In genomic region chr4:136470347-136471071, GRCm38 (mm10) we compare ENCODE assay signal across 8 mouse cellular contexts. TPM values are rescaled to one million over a fixed set of nuclear protein-coding genes. Genes with fewer than 3 reads are reported as not detected.
A peak's percentile ranks its signal among the peaks of the same experiment; 100 is the strongest.
DNase-seq lines count a peak whose midpoint lies in the region; ATAC-seq and TF ChIP-seq lines count a peak whose summit lies in the region.

No protein-coding gene starts in this region.

- H3K9ac ChIP-seq in limb, embryonic 14.5 days (ENCODE audit: low read depth, low read length, severe bottlenecking): peak overlapping the region; percentile 89
- peak overlapping the region; percentile 87 for H3K9ac ChIP-seq in midbrain, embryonic 14.5 days (replicated peaks; ENCODE audit: low read length)

- H3K4me2 ChIP-seq in limb, embryonic 14.5 days (replicated peaks; ENCODE audit: low read depth, low read length, severe bottlenecking): peak overlapping the region; percentile 63
- peak overlapping the region; percentile 53 for H3K4me2 ChIP-seq in midbrain, embryonic 14.5 days (ENCODE audit: low read length)

- no peaks in the 10 kb centered on the region for H3K9me3 ChIP-seq in limb, embryonic 14.5 days (ENCODE audit: control insufficient read depth, low read length)
- no peaks in the 10 kb centered on the region for H3K9me3 ChIP-seq in midbrain, embryonic 14.5 days (ENCODE audit: control insufficient read depth, low read length)

- no peaks in the 10 kb centered on the region for H3K36me3 ChIP-seq in limb, embryonic 14.5 days (ENCODE audit: control insufficient read depth, insufficient read depth, low read length)
- no peaks in the 10 kb centered on the region for H3K36me3 ChIP-seq in midbrain, embryonic 14.5 days (ENCODE audit: control insufficient read depth, insufficient read depth, low read length)

- peak overlapping the region; percentile 93 for H3K27ac ChIP-seq in limb, embryonic 14.5 days (replicated peaks; ENCODE audit: low read depth, low read length)
- peak overlapping the region; percentile 94 for H3K27ac ChIP-seq in midbrain, embryonic 14.5 days (replicated peaks; ENCODE audit: low read depth, low read length)

- H3K4me3 ChIP-seq in limb, embryonic 14.5 days (replicated peaks; ENCODE audit: low read length): peak overlapping the region; percentile 93
- peak overlapping the region; percentile 85 for H3K4me3 ChIP-seq in midbrain, embryonic 14.5 days (replicated peaks; ENCODE audit: low read depth, low read length)

- no peak for TF ChIP-seq POLR2A in limb, embryonic 14.5 days (IDR thresholded peaks at IDR 0.05; ENCODE audit: borderline replicate concordance, extremely low read depth, insufficient read depth, insufficient read length)

- DNase-seq in ovary, postnatal 10 days (ENCODE audit: low spot score): peak; percentile 49
- no peak for DNase-seq in ovary, adult 18-20 months (ENCODE audit: low spot score)
- peak; percentile 67 to 68 for DNase-seq in cerebellum, postnatal 10 days
- DNase-seq in gastrocnemius, postnatal 14 days: peak; percentile 55
- DNase-seq in limb, embryonic 14.5 days (ENCODE audit: low spot score): peak; percentile 41
- DNase-seq in midbrain, embryonic 14.5 days: peak; percentile 70
- peak; percentile 75 for DNase-seq in testis, postnatal 10 days (ENCODE audit: low spot score)

- WGBS in limb, embryonic 14.5 days: under 1% methylated on average over 34 of the region's 58 CpGs
- WGBS in midbrain, embryonic 14.5 days: under 1% methylated on average over 58 of the region's 58 CpGs

- no peaks in the 10 kb centered on the region for H3K27me3 ChIP-seq in limb, embryonic 14.5 days (ENCODE audit: control insufficient read depth, insufficient read depth, low read length)
- H3K27me3 ChIP-seq in midbrain, embryonic 14.5 days (ENCODE audit: control insufficient read depth, insufficient read depth, low read length): no peaks in the 10 kb centered on the region

- peaks cover 23% of the 10 kb centered on the region for H3K4me1 ChIP-seq in limb, embryonic 14.5 days (ENCODE audit: control insufficient read depth, insufficient read depth, low read length)
- H3K4me1 ChIP-seq in midbrain, embryonic 14.5 days (ENCODE audit: control insufficient read depth, insufficient read depth, low read length): peaks cover 19% of the 10 kb centered on the region

- peak; percentile 13 for ATAC-seq in inflammation-experienced regulatory T-cells, adult 6 months
- peak; percentile 42 for ATAC-seq in limb, embryonic 14.5 days (ENCODE audit: low FRiP score, low read depth)
- peak; percentile 53; the same call in 1 of the 2 replicates for ATAC-seq in midbrain, embryonic 14.5 days (ENCODE audit: low FRiP score, low TSS enrichment)

- intact Hi-C loops in gastrocnemius, postnatal 14 days (cut with DNase I; ENCODE audit: low total_unique reads): no loop called here

RNA-seq across cellular contexts. Expression of gene Luzp1, which starts 0.9 kb away (rescaled TPM):
- 10 to 100 TPM; 17.4 to 20.6 TPM for total RNA-seq in gastrocnemius, postnatal 14 days (2021)
- 10 to 100 TPM in 1 of 3 experiments, 1 to 10 TPM in 2; 4.9 to 10.9 (median 5.6) TPM for polyA plus RNA-seq in inflammation-experienced regulatory T-cells, adult 6 months (2017; shearing (Covaris generic))
- polyA plus RNA-seq in limb, embryonic 14.5 days (2012; rRNA removed): 20.1 and 21.8 TPM in 2 replicates
- 112 and 119 TPM in 2 replicates for polyA plus RNA-seq in limb, embryonic 14.5 days (2014; fragmentation: Nextera tagmentation; extraction: Ambion mirVana)
- 40.1 and 40.2 TPM in 2 replicates for polyA plus RNA-seq in midbrain, embryonic 14.5 days (2014; fragmentation: Nextera tagmentation; extraction: Ambion mirVana)

RNA-seq across cellular contexts. Expression of gene 6030445D17Rik, which starts 8.5 kb away (rescaled TPM):
- under 1 TPM in 1 of 2 experiments, not detected in 1; 0.16 TPM for total RNA-seq in gastrocnemius, postnatal 14 days (2021)
- under 1 TPM in 1 of 3 experiments, not detected in 2; 0.19 TPM for polyA plus RNA-seq in inflammation-experienced regulatory T-cells, adult 6 months (2017; shearing (Covaris generic))
- polyA plus RNA-seq in limb, embryonic 14.5 days (2012; rRNA removed): 0.27 and 0.38 TPM in 2 replicates
- polyA plus RNA-seq in limb, embryonic 14.5 days (2014; fragmentation: Nextera tagmentation; extraction: Ambion mirVana): 0.26 and 0.48 TPM in 2 replicates
- polyA plus RNA-seq in midbrain, embryonic 14.5 days (2014; fragmentation: Nextera tagmentation; extraction: Ambion mirVana): 0.12 and 0.16 TPM in 2 replicates

RNA-seq across cellular contexts. Expression of gene Htr1d, which starts 47.2 kb away (rescaled TPM):
- total RNA-seq in gastrocnemius, postnatal 14 days (2021): not detected
- polyA plus RNA-seq in inflammation-experienced regulatory T-cells, adult 6 months (2017; shearing (Covaris generic)): not detected
- polyA plus RNA-seq in limb, embryonic 14.5 days (2012; rRNA removed): 0.23 and 0.63 TPM in 2 replicates
- polyA plus RNA-seq in limb, embryonic 14.5 days (2014; fragmentation: Nextera tagmentation; extraction: Ambion mirVana): 0.25 and 0.44 TPM in 2 replicates
- polyA plus RNA-seq in midbrain, embryonic 14.5 days (2014; fragmentation: Nextera tagmentation; extraction: Ambion mirVana): 0.86 and 1.3 TPM in 2 replicates
